Comparison of ENCODE assay signal across 8 mouse cellular contexts in genomic region chr11:50886231-50886932, GRCm38 (mm10). TPM values are rescaled to one million over a fixed set of nuclear protein-coding genes. Genes with fewer than 3 reads are reported as not detected.
A peak's percentile ranks its signal among the peaks of the same experiment; 100 is the strongest.
DNase-seq lines count a peak whose midpoint lies in the region; ATAC-seq and TF ChIP-seq lines count a peak whose summit lies in the region.

No protein-coding gene starts in this region.

- H3K27me3 ChIP-seq in forebrain, embryonic 12.5 days, result no peaks in the 10 kb centered on the region
- no peaks in the 10 kb centered on the region for H3K27me3 ChIP-seq in neural tube, embryonic 15.5 days (replicated peaks)

- WGBS in forebrain, embryonic 12.5 days, result 56% methylated on average over 8 of the region's 8 CpGs
- 51% methylated on average over 8 of the region's 8 CpGs for WGBS in neural tube, embryonic 15.5 days

- peak overlapping the region; percentile 66 for H3K9ac ChIP-seq in forebrain, embryonic 12.5 days
- peak overlapping the region; percentile 67 for H3K9ac ChIP-seq in neural tube, embryonic 15.5 days (replicated peaks)

- peak overlapping the region; percentile 67 for H3K4me3 ChIP-seq in layer of hippocampus, adult 2 months
- peak overlapping the region; percentile 52 for H3K4me3 ChIP-seq in forebrain, embryonic 12.5 days (replicated peaks)
- H3K4me3 ChIP-seq in neural tube, embryonic 15.5 days (replicated peaks), result peak overlapping the region; percentile 54

- peak overlapping the region; percentile 70 for H3K4me2 ChIP-seq in forebrain, embryonic 12.5 days
- H3K4me2 ChIP-seq in neural tube, embryonic 15.5 days, result peak overlapping the region; percentile 81

- H3K4me1 ChIP-seq in forebrain, embryonic 12.5 days, result peaks cover 14% of the 10 kb centered on the region
- H3K4me1 ChIP-seq in neural tube, embryonic 15.5 days, result peaks cover 18% of the 10 kb centered on the region

- H3K36me3 ChIP-seq in forebrain, embryonic 12.5 days (replicated peaks), result peaks cover 42% of the 10 kb centered on the region
- H3K36me3 ChIP-seq in neural tube, embryonic 15.5 days, result peaks cover 36% of the 10 kb centered on the region

- no peak for TF ChIP-seq CTCF in layer of hippocampus, adult 2 months (conservative IDR thresholded peaks at IDR 0.05)

- ATAC-seq in forebrain, embryonic 12.5 days (ENCODE audit: low FRiP score), result no peak
- no peak for ATAC-seq in neural tube, embryonic 15.5 days (ENCODE audit: low FRiP score)

- no peaks in the 10 kb centered on the region for H3K9me3 ChIP-seq in forebrain, embryonic 12.5 days
- no peaks in the 10 kb centered on the region for H3K9me3 ChIP-seq in neural tube, embryonic 15.5 days (replicated peaks)

- no peak for DNase-seq in layer of hippocampus, adult 2 months (ENCODE audit: low spot score in 2 of 2)
- no peak for DNase-seq in layer of hippocampus, adult 8-10 months (ENCODE audit: low spot score in 2 of 2)
- DNase-seq in adrenal gland, postnatal 36 days, result peak; percentile 85 to 86
- DNase-seq in kidney, postnatal 10 days, result peak; percentile 44
- no peak for DNase-seq in layer of hippocampus, adult 18-20 months (ENCODE audit: low spot score in 2 of 2)
- DNase-seq in frontal cortex, adult 2 months (ENCODE audit: extremely low spot score in 1 of 2, low spot score in 1 of 2), result no peak

- H3K27ac ChIP-seq in layer of hippocampus, adult 2 months, result no peak overlapping the region
- H3K27ac ChIP-seq in forebrain, embryonic 12.5 days, result no peak overlapping the region
- no peak overlapping the region; the same call in 1 of the 2 replicates for H3K27ac ChIP-seq in neural tube, embryonic 15.5 days (replicated peaks)

RNA-seq across cellular contexts. Expression of gene Zfp454, which starts 1.1 kb away (rescaled TPM):
- total RNA-seq in layer of hippocampus, adult 2 months (2021), result 1 to 10 TPM; 5.3 to 6.4 TPM
- total RNA-seq in layer of hippocampus, adult 8-10 months (2022), result 1 to 10 TPM; 5.4 to 7.4 (median 6.7) TPM
- total RNA-seq in adrenal gland, postnatal 36 days (2021), result 1 to 10 TPM; 2.5 to 3.4 TPM
- 14.8 and 15.8 TPM in 2 replicates for polyA plus RNA-seq in forebrain, embryonic 12.5 days (2016; fragmentation: Nextera tagmentation; extraction: Ambion mirVana)
- 9.3 and 10.8 TPM in 2 replicates for polyA plus RNA-seq in neural tube, embryonic 15.5 days (2015; fragmentation: Nextera tagmentation; extraction: Ambion mirVana)
- total RNA-seq in layer of hippocampus, adult 18-20 months (2021), result 1 to 10 TPM; 5.2 to 7.2 TPM
- polyA plus RNA-seq in frontal cortex, adult 2 months (2012; rRNA removed), result 5.6 and 6.0 TPM in 2 replicates

RNA-seq across cellular contexts. Expression of gene Zfp2, which starts 29.6 kb away (rescaled TPM):
- total RNA-seq in layer of hippocampus, adult 2 months (2021), result 10 to 100 TPM; 20.1 to 20.2 TPM
- total RNA-seq in layer of hippocampus, adult 8-10 months (2022), result 10 to 100 TPM; 18.2 to 27.4 (median 20.4) TPM
- 1 to 10 TPM; 5.6 to 9.3 TPM for total RNA-seq in adrenal gland, postnatal 36 days (2021)
- 34.8 and 42.0 TPM in 2 replicates for polyA plus RNA-seq in forebrain, embryonic 12.5 days (2016; fragmentation: Nextera tagmentation; extraction: Ambion mirVana)
- polyA plus RNA-seq in neural tube, embryonic 15.5 days (2015; fragmentation: Nextera tagmentation; extraction: Ambion mirVana), result 34.9 and 38.5 TPM in 2 replicates
- 10 to 100 TPM; 20.2 to 21.6 TPM for total RNA-seq in layer of hippocampus, adult 18-20 months (2021)
- 16.1 and 19.2 TPM in 2 replicates for polyA plus RNA-seq in frontal cortex, adult 2 months (2012; rRNA removed)

RNA-seq across cellular contexts. Expression of gene Grm6, which starts 35.9 kb away (rescaled TPM):
- not detected for total RNA-seq in layer of hippocampus, adult 2 months (2021)
- not detected for total RNA-seq in layer of hippocampus, adult 8-10 months (2022)
- not detected for total RNA-seq in adrenal gland, postnatal 36 days (2021)
- polyA plus RNA-seq in forebrain, embryonic 12.5 days (2016; fragmentation: Nextera tagmentation; extraction: Ambion mirVana), result not detected in 2 replicates
- 0.04 and 0.11 TPM in 2 replicates for polyA plus RNA-seq in neural tube, embryonic 15.5 days (2015; fragmentation: Nextera tagmentation; extraction: Ambion mirVana)
- not detected for total RNA-seq in layer of hippocampus, adult 18-20 months (2021)
- polyA plus RNA-seq in frontal cortex, adult 2 months (2012; rRNA removed), result 0.04 TPM in 1 of 2 replicates, not detected in the other

RNA-seq across cellular contexts. Expression of gene Zfp879, which starts 45.0 kb away (rescaled TPM):
- total RNA-seq in layer of hippocampus, adult 2 months (2021), result 1 to 10 TPM; 4.0 to 4.1 TPM
- total RNA-seq in layer of hippocampus, adult 8-10 months (2022), result 1 to 10 TPM; 3.0 to 4.7 (median 3.9) TPM
- total RNA-seq in adrenal gland, postnatal 36 days (2021), result under 1 TPM; 0.56 to 0.69 TPM
- polyA plus RNA-seq in forebrain, embryonic 12.5 days (2016; fragmentation: Nextera tagmentation; extraction: Ambion mirVana), result 1.3 TPM in 2 replicates
- 1.5 TPM in 2 replicates for polyA plus RNA-seq in neural tube, embryonic 15.5 days (2015; fragmentation: Nextera tagmentation; extraction: Ambion mirVana)
- 1 to 10 TPM; 2.8 to 3.3 TPM for total RNA-seq in layer of hippocampus, adult 18-20 months (2021)
- polyA plus RNA-seq in frontal cortex, adult 2 months (2012; rRNA removed), result 1.9 TPM in 2 replicates

RNA-seq across cellular contexts. Expression of gene Zfp354b, which starts 45.1 kb away (rescaled TPM):
- total RNA-seq in layer of hippocampus, adult 2 months (2021), result 1 to 10 TPM; 6.3 to 8.1 TPM
- total RNA-seq in layer of hippocampus, adult 8-10 months (2022), result 1 to 10 TPM; 5.9 to 7.8 (median 6.6) TPM
- 1 to 10 TPM; 2.8 TPM for total RNA-seq in adrenal gland, postnatal 36 days (2021)
- 1.7 and 2.2 TPM in 2 replicates for polyA plus RNA-seq in forebrain, embryonic 12.5 days (2016; fragmentation: Nextera tagmentation; extraction: Ambion mirVana)
- 5.2 and 5.9 TPM in 2 replicates for polyA plus RNA-seq in neural tube, embryonic 15.5 days (2015; fragmentation: Nextera tagmentation; extraction: Ambion mirVana)
- total RNA-seq in layer of hippocampus, adult 18-20 months (2021), result 1 to 10 TPM; 6.6 to 7.0 TPM
- polyA plus RNA-seq in frontal cortex, adult 2 months (2012; rRNA removed), result 2.6 and 2.8 TPM in 2 replicates

Comparison
In these comparisons a context has a peak if more than half of its experiments do, and no peak if none do; other contexts are left out.
1. DNase-seq: peak in adrenal gland, postnatal 36 days (2 of 2) and kidney, postnatal 10 days (single experiment); none in layer of hippocampus, adult 2 months (0 of 2), layer of hippocampus, adult 8-10 months (0 of 2), layer of hippocampus, adult 18-20 months (0 of 2) and frontal cortex, adult 2 months (0 of 2).
2. Peak in every context shown above with its lines, with median percentiles within 50 percentile points of each other: H3K4me3 ChIP-seq.